Mouse (Mus musculus): ENCODE data around the gene Fam171a1.

- no peak for TF ChIP-seq POLR2A (IDR thresholded peaks at IDR 0.05; ENCODE audit: borderline replicate concordance, insufficient read depth, low read length)
- no peak for TF ChIP-seq CTCF (IDR thresholded peaks at IDR 0.05; ENCODE audit: borderline replicate concordance, insufficient read depth, low read depth, low read length)
Observed at GRCm38 (mm10) chr2:3151336-3151735, 37.3 kb downstream of the Fam171a1 start.

Data from cerebellum, adult 2 months (tissue).